35 mouse cellular contexts compared by ENCODE assay signal in genomic region chr5:151379210-151379609, GRCm38 (mm10). TPM values are rescaled to one million over a fixed set of nuclear protein-coding genes. Genes with fewer than 3 reads are reported as not detected.
"Had no signal": no experiment of that assay in that cellular context is flagged by ENCODE, and none has a peak within 500 bp of the region (broad histone marks: within the 10 kb centered on the region; RNA-seq: fewer than 3 reads in every experiment).

No protein-coding gene starts in this region.

- H3K4me3 ChIP-seq: embryonic facial prominence, embryonic 12.5 days; embryonic facial prominence, embryonic 13.5 days; embryonic facial prominence, embryonic 15.5 days; erythroblast, embryonic 14.5 days; forebrain, embryonic 10.5 days; forebrain, embryonic 12.5 days; forebrain, embryonic 13.5 days; forebrain, embryonic 15.5 days; gastrocnemius, adult 2 months; heart, adult 2 months had no signal

- H3K27ac ChIP-seq: embryonic facial prominence, embryonic 12.5 days; embryonic facial prominence, embryonic 13.5 days; embryonic facial prominence, embryonic 15.5 days; forebrain, embryonic 10.5 days; forebrain, embryonic 12.5 days; forebrain, embryonic 13.5 days; forebrain, embryonic 15.5 days; gastrocnemius, adult 2 months; heart, adult 2 months had no signal

- H3K9ac ChIP-seq: embryonic facial prominence, embryonic 12.5 days; embryonic facial prominence, embryonic 13.5 days; embryonic facial prominence, embryonic 15.5 days; forebrain, embryonic 12.5 days; forebrain, embryonic 13.5 days; forebrain, embryonic 15.5 days; forebrain, postnatal 0 days had no signal

- H3K4me2 ChIP-seq: embryonic facial prominence, embryonic 12.5 days; embryonic facial prominence, embryonic 13.5 days; embryonic facial prominence, embryonic 15.5 days; forebrain, embryonic 12.5 days; forebrain, embryonic 13.5 days; forebrain, embryonic 15.5 days had no signal

- ATAC-seq: forebrain, embryonic 13.5 days; forebrain, embryonic 14.5 days; forebrain, embryonic 15.5 days; forebrain, embryonic 16.5 days; forebrain, postnatal 0 days had no signal

- H3K4me1 ChIP-seq: embryonic facial prominence, embryonic 12.5 days; embryonic facial prominence, embryonic 13.5 days; embryonic facial prominence, embryonic 15.5 days; forebrain, embryonic 10.5 days; forebrain, embryonic 12.5 days; forebrain, embryonic 13.5 days; forebrain, embryonic 15.5 days had no signal

- H3K36me3 ChIP-seq: embryonic facial prominence, embryonic 12.5 days; embryonic facial prominence, embryonic 13.5 days; embryonic facial prominence, embryonic 15.5 days; forebrain, embryonic 10.5 days; forebrain, embryonic 12.5 days; forebrain, embryonic 15.5 days had no signal

- H3K9me3 ChIP-seq: embryonic facial prominence, embryonic 12.5 days; embryonic facial prominence, embryonic 13.5 days; embryonic facial prominence, embryonic 15.5 days; forebrain, embryonic 10.5 days; forebrain, embryonic 12.5 days; forebrain, embryonic 13.5 days; forebrain, embryonic 15.5 days had no signal

- DNase-seq: cerebellum, adult 8-10 months; cerebellum, adult 9-10 months; cerebellum, adult 9-11 months; cerebellum, postnatal 10 days; cerebellum, postnatal 14 days; cerebellum, postnatal 25 days; cerebellum, postnatal 36 days; embryo, embryonic 11 days; forebrain, postnatal 0 days; gastrocnemius, adult 2 months; gastrocnemius, postnatal 10 days; gastrocnemius, postnatal 14 days; gastrocnemius, postnatal 25 days; gastrocnemius, postnatal 36 days; heart, adult 11 months; heart, adult 18-20 months; heart, adult 2 months had no signal

- H3K27me3 ChIP-seq: embryonic facial prominence, embryonic 12.5 days; embryonic facial prominence, embryonic 13.5 days; embryonic facial prominence, embryonic 15.5 days; forebrain, embryonic 12.5 days; forebrain, embryonic 13.5 days; forebrain, embryonic 15.5 days had no signal

RNA-seq across cellular contexts. Expression of gene Gm42906, which starts 48.8 kb away (rescaled TPM):
- total RNA-seq: common myeloid progenitor, adult 5-6 weeks; forebrain, postnatal 0 days; gastrocnemius, postnatal 36 days; gastrocnemius, postnatal 4 days; granulocyte monocyte progenitor cell, adult 5-6 weeks had no signal
- polyA plus RNA-seq: cortical plate, adult 2 months; embryonic facial prominence, embryonic 11.5 days; embryonic facial prominence, embryonic 12.5 days; embryonic facial prominence, embryonic 13.5 days; embryonic facial prominence, embryonic 15.5 days; erythroblast, embryonic 14.5 days; forebrain, embryonic 10.5 days; forebrain, embryonic 11.5 days; forebrain, embryonic 12.5 days; forebrain, embryonic 13.5 days; forebrain, embryonic 14.5 days; forebrain, embryonic 15.5 days; forebrain, embryonic 16.5 days; forebrain, postnatal 0 days; frontal cortex, adult 2 months; gonadal fat pad, adult 2 months; heart, adult 2 months had no signal
